Mouse (Mus musculus) spleen, adult 2 months (tissue): Measurements from ENCODE around the gene Taf6l. TPM values are rescaled to one million over a fixed set of nuclear protein-coding genes. Genes with fewer than 3 reads are reported as not detected.
A peak's percentile ranks its signal among the peaks of the same experiment; 100 is the strongest.
"Not testable (repeated sequence)": the region's sequence is repeated elsewhere in the genome, so short reads cannot be mapped to it uniquely, and the experiment has no call there.

Experiments used
- DNase-seq, 2 experiments: peaks; one replicate each; pipeline versions ENCODE4 v3.0.0 to v3.0.0-alpha.2; 2012 to 2021; ENCODE audit warnings: low spot score in 2 of 2, low read depth in 1 of 2
- H3K27ac ChIP-seq: fragments of 200-500 bp; 2 replicates; pipeline ENCODE4 v1.5.1; 2012; ENCODE audit warnings: low read length, inconsistent platforms; ENCODE audit not compliant: insufficient read depth
- H3K27me3 ChIP-seq: fragments of 200-500 bp; 2 replicates; pipeline ENCODE4 v1.6.1; 2012; ENCODE audit warnings: mild to moderate bottlenecking, moderate library complexity, low read length, inconsistent platforms; ENCODE audit not compliant: control insufficient read depth, insufficient read depth
- H3K36me3 ChIP-seq: fragments of 200-500 bp; 2 replicates; pipeline ENCODE4 v1.6.1; 2012; ENCODE audit warnings: mild to moderate bottlenecking, low read length, inconsistent platforms; ENCODE audit not compliant: control insufficient read depth, insufficient read depth
- H3K4me1 ChIP-seq: fragments of 200-500 bp; 2 replicates; pipeline ENCODE4 v1.6.1; 2011; ENCODE audit warnings: inconsistent platforms; ENCODE audit not compliant: control insufficient read depth, insufficient read depth, insufficient read length
- H3K4me3 ChIP-seq: fragments of 200-500 bp; 2 replicates; pipeline ENCODE4 v1.5.1; 2011; ENCODE audit warnings: mild to moderate bottlenecking, inconsistent platforms; ENCODE audit not compliant: insufficient read depth, insufficient read length; ENCODE audit errors: extremely low read depth
- CTCF ChIP-seq: fragments of 200-500 bp; IDR thresholded peaks from 2 replicates; pipeline ENCODE4 v1.5.1; 2011; ENCODE audit warnings: mild to moderate bottlenecking, inconsistent platforms; ENCODE audit not compliant: insufficient read depth, insufficient read length, insufficient replicate concordance; ENCODE audit errors: extremely low read depth
- POLR2A ChIP-seq: fragments of 200-500 bp; IDR thresholded peaks from 2 replicates; pipeline ENCODE4 v1.6.1; 2011; ENCODE audit warnings: low read depth, low read length, inconsistent platforms
- WGBS: fragments of 180-500 bp; shearing (Covaris S2); methylation state at CpG from one replicate; pipeline ENCODE4 v1.1.7; 2018; 5-methylcytosine and 5-hydroxymethylcytosine counted together
- polyA plus RNA-seq: library from polyadenylated mRNA; depleted of rRNA; stranded (reverse); fragments of >200 nt; gene quantifications from 2 replicates; pipeline ENCODE4 v1.2.3, GENCODE M21; 2012

Gene Taf6l
- polyA plus RNA-seq, 1 experiment: 11.3 TPM

DNA sequence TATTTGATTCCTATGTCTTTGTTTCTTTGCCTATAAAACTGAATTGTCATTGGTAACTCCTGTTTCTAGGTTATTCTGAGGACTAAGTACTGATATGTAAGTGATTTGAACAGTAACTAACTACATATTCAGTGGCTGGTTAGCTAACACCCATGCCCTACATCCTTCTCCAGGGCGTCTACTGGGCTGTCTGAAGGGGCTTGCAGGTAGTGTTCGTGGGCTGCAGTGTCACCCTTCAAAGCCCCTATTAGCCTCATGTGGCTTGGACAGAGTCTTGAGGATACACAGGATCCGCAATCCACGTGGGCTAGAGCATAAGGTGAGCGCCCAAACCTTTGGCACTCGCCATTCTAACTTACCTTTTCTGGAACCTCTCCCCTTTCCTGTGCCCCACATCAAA is 46.6 kb downstream of the Taf6l start:
- Histone ChIP-seq H3K4me3 (no peak overlapping the region), H3K36me3 (peaks cover 19% of the 10 kb centered on the region), H3K27ac (no peak overlapping the region), H3K4me1 (peaks cover 4% of the 10 kb centered on the region), H3K27me3 (no peaks in the 10 kb centered on the region)
- WGBS: 94% methylated on average over 6 of the region's 6 CpGs
- DNase-seq: no peak
- TF ChIP-seq POLR2A (no peak), CTCF (no peak)

DNA sequence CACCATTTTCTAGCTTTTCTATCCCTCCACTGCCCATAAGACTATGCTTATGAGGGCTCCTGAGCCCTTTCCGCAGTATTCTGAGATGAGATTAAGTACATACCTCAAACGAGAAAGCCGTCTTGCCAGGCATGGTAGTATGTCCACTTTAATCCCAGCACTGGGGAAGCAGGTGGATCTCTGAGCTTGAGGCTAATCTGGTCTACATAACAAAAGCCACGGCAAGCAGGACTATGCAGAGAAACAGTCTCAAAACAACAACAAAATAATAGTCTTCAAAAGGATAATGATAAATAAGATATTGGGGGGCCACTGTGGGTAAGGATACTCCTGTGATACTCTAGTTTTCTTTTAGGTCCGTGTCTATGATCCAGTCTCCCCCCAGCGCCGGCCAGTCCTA is 47.3 kb downstream of the Taf6l start:
- Histone ChIP-seq H3K36me3 (peaks cover 19% of the 10 kb centered on the region), H3K4me3 (no peak overlapping the region), H3K27me3 (no peaks in the 10 kb centered on the region), H3K4me1 (peaks cover 4% of the 10 kb centered on the region), H3K27ac (no peak overlapping the region)
- 91% methylated on average over 7 of the region's 7 CpGs for WGBS
- TF ChIP-seq POLR2A (no peak), CTCF (no peak)
- no peak for DNase-seq

DNA sequence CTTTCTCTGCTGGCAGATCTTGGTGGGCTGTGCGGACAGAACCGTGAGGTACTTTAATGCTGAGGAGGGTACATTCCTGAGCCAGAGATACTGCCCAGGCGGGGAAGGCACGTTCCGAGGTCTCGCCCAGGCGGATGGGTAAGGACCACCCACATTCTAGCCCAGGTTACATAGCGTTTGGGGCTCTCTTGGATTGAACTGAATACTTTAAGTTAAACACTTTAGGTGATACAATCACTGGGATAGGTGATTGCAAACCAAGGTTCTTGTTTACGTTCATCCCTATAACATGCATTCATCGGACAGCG is 50.1 kb downstream of the Taf6l start:
- DNase-seq: no peak
- Histone ChIP-seq H3K27ac (peak overlapping the region; percentile 54; the same call in 1 of the 2 replicates), H3K36me3 (peaks cover 15% of the 10 kb centered on the region), H3K4me1 (no peaks in the 10 kb centered on the region; the same call in none of the 2 replicates), H3K27me3 (peaks cover 1% of the 10 kb centered on the region; the same call in 1 of the 2 replicates), H3K4me3 (peak overlapping the region; percentile 93)
- 2% methylated on average over 11 of the region's 11 CpGs for WGBS
- TF ChIP-seq CTCF: no peak
- no peak for TF ChIP-seq POLR2A

DNA sequence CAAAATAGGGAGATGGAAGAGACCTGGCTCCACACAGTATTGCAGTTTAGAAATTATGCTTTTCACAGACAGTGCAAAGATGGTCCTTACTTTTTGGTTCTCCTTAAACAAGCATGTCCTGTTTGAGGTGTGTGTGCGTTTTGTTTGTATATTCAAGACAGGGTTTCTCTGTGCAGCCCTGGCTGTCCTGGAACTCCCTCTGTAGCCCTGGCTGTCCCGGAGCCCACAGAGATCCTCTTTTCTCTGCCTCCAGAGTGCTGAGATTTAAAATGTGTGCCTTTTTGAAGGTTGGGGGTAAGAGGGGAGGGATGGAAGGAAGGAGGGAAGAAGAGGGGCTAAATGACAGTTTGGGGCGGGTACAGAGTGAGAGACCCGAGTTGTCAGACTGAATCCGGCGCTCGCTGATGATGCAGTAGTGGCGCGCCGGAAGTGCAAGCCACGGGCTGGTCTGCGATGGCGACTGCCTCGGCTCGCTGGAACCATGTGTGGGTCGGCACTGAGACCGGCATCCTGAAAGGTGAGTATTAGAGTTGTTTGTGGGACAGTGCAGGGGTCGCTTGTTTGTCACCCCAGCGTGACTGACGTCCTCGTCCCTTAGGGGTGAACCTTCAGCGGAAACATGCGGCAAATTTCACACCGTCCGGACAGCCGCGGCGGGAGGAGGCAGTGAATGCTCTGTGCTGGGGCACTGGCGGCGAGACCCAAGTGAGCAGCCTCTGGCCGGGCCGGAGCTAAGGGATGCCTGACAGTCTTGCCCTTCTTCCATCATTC is 50.6 kb downstream of the Taf6l start, which contains the start of gene Wdr74:
TSS of gene Wdr74 (plus strand) at position 439 of the 771 bp plus-strand sequence.
- peaks cover 1% of the 10 kb centered on the region; the same call in 1 of the 2 replicates for H3K27me3 ChIP-seq
- H3K27ac ChIP-seq: peak within 1 kb of the TSS; percentile 54
- TF ChIP-seq CTCF (no peak), POLR2A (peak; percentile 76)
- peak; percentile 76 to 90 for DNase-seq
- WGBS: under 1% methylated on average over 32 of the region's 32 CpGs
- H3K4me1 ChIP-seq: no peaks in the 10 kb centered on the region; the same call in 1 of the 2 replicates
- H3K4me3 ChIP-seq: peak within 1 kb of the TSS; percentile 93
- peaks cover 15% of the 10 kb centered on the region for H3K36me3 ChIP-seq

DNA sequence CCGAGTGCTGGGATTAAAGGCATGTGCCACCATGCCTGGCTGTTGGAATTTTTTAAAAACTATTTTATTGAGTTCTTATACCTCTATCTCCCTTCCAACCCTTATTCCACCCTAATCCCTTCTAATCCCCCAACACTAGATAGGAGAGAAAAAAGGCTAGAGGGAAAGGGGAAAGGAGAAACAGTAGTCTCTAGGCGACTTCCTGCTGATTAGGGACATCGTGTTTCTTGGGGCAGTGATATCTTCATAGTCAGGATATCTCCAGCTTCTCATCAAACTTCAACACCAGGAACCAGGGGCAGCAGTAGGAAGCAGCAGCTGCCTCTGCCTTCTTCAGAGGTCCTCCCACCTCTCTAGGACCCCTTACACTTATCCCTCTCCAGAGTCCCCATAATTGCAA is 51.9 kb downstream of the Taf6l start:
- WGBS: 65% methylated on average over 3 of the region's 3 CpGs
- H3K27ac ChIP-seq: no peak overlapping the region
- DNase-seq: no peak
- no peaks in the 10 kb centered on the region; the same call in 1 of the 2 replicates for H3K4me1 ChIP-seq
- H3K27me3 ChIP-seq: peaks cover 1% of the 10 kb centered on the region; the same call in 1 of the 2 replicates
- H3K4me3 ChIP-seq: no peak overlapping the region
- H3K36me3 ChIP-seq: peaks cover 8% of the 10 kb centered on the region
- no peak for TF ChIP-seq POLR2A
- no peak for TF ChIP-seq CTCF

DNA sequence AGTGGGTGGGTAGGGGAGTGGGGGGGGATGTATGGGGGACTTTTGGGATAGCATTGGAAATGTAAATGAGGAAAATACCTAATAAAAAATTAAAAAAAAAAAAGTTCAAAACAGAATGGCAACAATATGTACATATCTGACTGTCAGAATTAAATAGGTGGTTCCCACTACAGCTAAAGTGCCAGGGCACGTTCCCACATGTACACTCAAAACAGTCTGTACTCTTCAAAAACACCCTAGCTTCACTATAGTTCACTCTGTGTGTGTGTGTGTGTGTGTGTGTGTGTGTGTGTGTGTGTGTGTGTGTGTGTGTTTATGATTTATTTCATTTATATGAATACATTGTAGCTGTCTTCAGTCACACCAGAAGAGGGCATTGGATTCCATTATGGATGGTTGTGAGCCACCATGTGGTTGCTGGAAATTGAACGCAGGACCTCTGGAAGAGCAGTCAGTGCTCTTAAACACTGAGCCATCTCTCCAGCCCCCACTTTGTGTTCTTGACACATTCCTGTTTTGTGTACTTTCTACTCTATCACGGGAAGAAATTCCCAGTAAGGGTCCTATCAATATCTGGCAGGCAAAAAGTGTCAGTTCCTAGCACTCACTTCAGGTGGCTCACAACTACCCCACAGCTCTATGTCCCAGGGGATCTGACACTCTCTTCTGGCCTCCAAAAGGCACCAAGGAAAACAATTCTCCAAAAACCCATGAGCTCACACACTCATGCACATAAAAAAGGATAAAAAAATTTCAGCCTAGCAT is 57.7 kb downstream of the Taf6l start:
- H3K4me3 ChIP-seq, H3K4me1 ChIP-seq, H3K27ac ChIP-seq, H3K27me3 ChIP-seq, DNase-seq: not testable (repeated sequence)
- H3K36me3 ChIP-seq: peaks cover 19% of the 10 kb centered on the region
- WGBS: 69% methylated on average over 3 of the region's 3 CpGs
